Mouse (Mus musculus): ENCODE measurements around the gene Rnf40.

GRCm38 (mm10) chr7:127604256-127604655, 15.7 kb downstream of the Rnf40 start:
- TF ChIP-seq CTCF (conservative IDR thresholded peaks at IDR 0.05; ENCODE audit: low read length) (no peak), POU5F1 (IDR thresholded peaks at IDR 0.05; ENCODE audit: borderline replicate concordance, low read length) (no peak)

Data from E14TG2a.4 (cell line).